Mouse (Mus musculus) testis, postnatal 10 days (tissue): ENCODE data around the gene Lamtor3.
"Not testable (repeated sequence)": the region's sequence is repeated elsewhere in the genome, so short reads cannot be mapped to it uniquely, and the experiment has no call there.

ENCODE experiments used
- DNase-seq: peaks from one replicate; pipeline ENCODE4 v3.0.0; 2021; ENCODE audit warnings: low spot score

Lamtor3 gene

DNA sequence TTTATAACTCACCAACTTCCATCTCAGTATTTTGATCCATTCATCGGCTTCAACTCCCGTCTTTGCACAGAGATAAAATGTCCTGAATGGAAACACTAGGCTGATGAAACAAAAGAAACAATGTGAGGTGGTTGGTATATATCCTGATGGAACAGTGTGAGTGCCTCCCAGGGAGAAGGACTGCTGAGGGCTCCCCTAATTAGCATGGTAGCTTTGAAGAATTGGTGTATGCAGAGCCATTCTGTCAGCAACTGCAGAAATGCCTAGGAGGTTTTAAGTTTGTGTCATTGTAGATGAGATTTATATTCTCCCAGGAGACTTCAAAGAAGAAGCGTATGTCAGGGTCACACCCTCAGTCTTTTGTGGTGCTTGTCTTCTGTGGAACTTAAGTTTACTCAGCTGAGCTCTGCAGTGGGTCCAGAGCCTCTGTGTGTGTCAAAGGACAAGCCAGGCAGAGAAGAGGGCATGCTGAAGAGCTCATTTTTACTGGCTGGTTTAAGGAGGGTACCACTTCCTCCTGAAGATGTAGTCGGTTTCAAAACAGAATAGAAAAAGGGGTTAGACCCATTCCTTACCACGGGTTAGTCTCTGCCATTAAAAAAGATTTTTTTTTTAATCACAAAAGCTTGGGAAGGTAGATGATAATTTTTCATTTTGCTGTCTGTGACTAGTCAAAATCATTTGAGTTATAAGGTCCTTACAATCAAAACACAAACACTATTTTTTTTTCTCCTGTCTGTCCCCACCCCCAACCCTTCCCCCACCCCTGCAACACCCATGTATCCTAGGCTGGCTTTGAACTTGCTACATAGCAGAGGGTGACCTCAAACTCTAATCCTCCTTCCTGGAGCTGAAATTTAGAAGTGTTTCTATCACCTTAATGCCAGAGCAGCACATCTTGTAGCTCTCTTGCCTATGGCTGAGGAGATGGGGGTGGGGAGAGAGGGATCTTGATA lies 17.5 kb downstream of the Lamtor3 start:
- no peak for DNase-seq

DNA sequence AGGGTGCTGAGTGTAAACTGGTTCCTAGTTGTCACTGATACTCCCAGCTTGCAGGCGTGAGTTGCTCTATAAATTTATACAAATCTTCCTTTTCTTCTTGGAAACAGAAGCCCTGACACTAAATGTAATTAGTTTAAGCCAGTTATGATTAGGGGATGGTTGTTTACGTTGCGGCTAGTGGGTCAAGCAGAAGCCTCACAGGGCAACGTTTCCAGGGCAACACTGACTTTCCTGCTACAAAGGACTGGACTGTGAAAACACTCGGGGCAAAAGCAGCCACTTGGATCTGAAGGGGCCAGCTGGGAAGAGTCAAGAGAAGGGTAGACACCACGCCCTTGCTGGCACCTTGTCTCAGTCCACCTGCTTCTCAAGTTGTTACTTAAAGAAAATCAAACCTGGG lies 18.2 kb downstream of the Lamtor3 start:
- no peak for DNase-seq

DNA sequence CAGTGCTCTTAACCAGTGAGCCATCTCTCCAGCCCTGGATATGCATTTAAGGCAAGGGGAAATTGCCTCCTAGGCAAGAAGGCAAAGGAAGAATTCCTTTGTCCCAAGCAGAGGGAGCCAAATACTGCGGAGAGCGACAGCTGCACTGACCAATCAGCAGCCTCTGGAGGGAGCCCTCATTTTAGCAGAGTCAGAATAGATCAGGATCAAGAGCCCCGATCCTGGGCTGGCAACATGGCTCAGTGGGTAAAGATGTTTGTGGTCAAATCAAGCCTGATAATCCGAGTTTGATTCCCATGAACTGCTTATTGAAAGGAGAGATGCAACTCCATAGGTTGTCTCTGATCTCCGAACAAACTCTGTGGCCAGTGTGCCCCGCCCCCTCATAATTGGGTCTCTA lies 20.3 kb downstream of the Lamtor3 start:
- DNase-seq, result peak; percentile 72

DNA sequence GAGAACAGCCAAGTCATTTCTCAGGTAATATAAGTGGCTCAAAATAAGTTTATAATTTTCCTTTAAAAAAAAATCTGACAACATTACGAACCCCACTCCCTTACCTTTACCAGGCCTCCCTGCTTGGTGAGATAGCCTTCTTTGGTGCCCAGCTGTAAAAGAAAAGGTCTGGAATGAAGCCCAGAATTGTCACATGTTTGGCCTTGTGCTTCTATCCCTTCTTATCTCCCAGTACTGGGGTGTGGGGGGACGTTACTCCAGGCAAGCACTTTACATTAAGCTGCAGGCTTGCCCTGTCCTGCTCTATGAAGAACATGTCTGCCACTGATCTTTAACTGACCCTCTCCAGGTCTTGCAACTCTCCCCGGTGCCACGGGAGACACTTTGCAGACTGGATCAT lies 22.5 kb downstream of the Lamtor3 start:
- DNase-seq, result peak; percentile 54

DNA sequence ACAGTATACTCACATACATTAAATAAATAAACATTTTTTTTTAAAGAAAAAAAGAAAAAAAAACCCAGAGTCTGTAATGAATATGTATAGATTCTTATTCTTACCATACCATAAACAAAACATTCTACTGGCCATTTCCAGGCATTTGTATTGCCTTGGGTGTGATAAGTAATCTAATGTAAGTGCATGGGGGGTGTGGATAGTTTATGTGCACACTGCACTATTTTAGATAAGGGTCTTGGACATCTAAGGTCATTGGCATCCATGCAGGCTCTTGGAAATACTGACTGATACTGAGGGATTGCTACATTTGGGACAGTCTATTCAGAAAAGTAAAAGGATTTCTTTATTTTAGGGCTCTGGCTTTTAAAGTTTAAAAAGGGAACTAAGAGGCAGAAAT lies 23.2 kb downstream of the Lamtor3 start:
- DNase-seq, result no peak

DNA sequence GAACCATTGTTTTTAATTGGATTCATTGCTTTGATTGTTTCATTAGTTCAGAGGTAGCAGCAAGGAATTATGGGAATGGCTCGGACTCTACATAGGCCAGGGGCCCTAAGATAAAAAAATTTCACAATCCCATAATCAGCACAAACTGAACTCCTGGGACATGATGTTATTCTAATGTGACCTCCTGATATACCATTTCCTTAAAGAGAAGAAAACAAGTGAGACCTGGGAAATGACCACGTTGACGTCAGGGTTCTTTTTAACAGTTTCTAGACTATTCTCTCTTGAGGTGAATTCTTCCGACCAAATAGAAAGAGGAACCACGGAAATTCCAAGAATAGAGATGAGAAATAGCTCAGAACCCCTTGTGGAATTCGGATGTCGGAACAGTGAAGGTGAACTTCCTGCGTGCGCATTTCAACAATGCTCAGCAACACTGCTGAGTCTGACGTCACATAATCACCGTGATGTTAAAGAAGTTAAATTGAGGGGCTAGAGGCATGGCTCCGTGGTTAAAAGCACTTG lies 23.9 kb downstream of the Lamtor3 start:
- no peak for DNase-seq

DNA sequence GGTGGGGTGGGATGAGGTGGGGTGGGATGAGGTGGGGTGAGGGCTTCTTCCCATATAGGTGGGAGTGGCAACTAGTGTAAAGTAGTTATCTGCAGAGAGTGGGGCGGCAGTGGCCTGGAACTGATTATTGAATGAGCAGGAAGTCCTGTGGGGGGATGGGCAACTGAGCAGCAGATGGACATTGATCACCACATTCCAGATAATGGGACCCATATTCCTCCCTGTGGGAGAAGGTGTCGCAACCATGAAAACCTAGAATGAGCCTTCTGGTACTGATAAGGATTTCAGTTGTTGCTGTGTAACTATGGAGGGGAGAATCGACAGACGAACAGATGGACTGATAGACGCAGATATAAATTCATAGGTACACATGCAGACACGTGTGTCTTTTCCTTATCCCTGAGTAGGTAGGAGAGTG lies 25.4 kb downstream of the Lamtor3 start:
- DNase-seq, result no peak

DNA sequence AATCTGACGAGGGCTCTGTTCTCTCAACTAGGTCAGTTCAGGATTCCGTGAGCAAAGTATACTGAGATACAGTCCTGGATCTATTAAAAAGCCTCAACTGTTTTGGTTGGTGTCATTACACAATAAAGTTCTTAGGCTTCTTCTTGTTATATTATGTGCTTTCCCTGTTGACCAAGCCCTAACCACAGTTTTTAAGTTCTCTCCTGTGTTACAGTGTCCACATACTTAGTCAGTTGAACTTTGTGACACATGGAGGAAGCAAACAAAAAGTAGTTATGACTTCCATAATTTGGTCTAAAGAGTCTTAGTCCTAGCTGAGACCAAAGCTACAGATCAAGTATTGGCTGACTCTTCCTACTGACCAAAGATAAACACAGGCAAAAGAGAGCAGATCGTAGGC lies 28.5 kb downstream of the Lamtor3 start:
- no peak for DNase-seq

DNA sequence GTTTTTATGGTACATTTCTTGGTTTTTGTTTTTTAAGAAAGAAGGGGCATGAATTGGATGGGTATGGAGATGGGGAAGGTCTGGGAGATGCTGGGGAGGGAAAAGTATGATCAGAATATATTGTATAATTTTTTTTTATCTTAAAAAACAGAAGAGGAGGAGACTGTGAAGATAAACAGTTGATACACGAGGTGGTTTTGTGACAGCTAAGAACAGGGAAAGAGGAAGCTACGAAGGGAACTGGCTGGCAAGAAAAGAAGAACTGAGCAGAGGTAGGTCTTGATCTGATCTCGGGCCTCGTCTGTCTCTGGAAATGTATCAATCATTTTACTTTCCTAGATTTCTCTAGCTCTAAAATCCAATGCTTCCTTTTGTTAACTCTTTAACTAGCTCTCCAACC lies 29.2 kb downstream of the Lamtor3 start:
- no peak for DNase-seq

DNA sequence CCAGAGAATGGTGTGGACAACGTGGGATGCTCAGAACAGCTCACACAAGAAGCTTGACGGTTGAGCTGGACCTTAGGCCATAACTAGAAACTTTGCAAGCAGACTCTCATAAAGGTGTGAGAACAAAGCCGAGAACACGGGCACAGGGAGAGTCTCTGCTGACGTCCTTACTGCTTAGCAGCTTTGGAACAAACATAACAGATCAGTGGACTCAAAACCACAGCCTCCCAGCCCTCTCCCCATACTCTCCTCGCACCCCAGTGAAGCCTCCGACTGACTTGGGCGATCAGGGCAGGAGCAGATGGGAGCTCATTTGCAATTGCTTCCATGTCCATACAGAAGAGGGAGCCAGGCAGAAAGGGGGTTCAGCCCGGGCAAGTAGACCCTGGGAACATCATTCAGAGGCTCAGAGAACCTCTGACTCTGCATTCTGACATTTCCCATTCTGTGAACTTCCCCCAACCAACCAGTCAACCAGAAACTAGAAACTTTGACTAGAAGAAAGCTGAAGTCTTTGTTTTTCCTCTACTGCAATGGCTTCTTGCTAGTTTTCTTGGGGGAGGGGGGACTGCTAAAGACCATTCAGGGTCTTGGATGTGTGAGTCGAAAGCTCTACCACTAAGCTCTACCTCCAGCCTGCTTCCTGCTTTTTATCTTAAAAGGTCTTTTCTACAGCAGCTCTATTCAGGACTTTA lies 32.0 kb downstream of the Lamtor3 start:
- no peak for DNase-seq

DNA sequence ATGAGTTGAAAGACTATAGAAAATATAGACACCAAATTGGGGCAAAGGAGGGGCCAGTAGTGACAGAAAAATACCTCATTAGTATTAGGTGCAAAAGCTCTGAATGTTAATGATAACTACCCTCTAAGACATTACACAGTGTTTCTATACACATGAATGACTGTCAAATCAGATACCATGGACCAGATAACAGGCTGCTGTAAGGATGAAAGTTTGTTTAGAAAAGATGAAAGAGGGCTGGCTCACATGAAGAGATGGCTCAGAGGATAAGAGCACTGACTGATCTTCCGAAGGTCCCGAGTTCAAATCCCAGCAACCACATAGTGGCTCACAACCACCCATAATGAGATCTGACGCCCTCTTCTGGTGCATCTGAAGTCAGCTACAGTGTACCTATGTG lies 33.0 kb downstream of the Lamtor3 start:
- DNase-seq, result not testable (repeated sequence)

DNA sequence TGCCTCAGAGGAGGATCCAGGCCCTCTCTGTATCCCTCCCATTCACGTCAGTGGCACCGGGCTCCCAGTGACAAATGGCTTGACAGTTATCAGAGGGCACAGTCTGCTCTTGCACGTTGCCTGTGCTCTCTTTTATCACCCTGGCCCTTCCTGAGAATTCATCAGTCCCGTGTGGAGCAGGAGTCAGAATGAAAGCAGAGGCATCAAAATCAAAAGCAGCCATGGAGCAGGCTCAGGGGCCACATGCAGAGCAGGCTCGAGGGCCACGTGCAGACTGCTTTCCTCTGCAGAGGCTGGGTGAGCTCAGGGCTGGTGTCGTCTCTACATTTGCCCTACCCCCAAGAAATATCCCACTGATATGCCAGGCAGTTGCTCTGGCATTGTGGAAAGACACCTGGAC lies 33.5 kb downstream of the Lamtor3 start:
- no peak for DNase-seq

DNA sequence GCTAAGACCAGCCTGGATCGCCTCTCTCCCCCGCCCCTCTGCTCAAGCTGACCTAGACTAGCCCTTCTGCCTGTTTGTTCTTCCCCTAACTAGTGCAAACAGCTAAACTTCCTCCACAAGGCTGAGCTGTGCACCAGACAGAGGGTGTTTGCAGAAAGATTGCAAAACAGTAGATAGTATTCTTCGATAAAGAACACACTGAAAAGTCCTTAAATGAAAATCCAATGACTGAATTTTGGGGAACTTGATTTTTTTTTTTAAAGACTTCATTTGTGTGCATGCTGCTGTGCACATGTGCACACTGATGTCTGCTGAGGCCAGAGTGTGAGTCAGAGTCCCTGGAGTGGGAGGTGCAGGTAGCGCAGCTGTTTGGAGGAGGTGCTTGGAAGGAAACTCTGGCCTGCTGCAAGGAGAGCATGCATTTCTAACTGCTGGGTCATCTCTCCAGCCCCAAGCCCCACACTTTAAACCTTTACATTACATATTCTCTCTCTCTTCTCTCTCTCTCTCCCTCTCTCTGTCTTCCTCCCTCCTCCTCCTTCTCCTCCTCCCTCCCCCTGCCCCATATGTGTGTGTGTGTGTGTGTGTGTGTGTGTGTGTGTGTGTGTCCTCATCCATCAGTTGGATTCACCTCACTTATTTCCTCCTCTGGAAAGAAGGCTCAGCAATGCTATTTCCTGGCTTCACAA lies 34.1 kb downstream of the Lamtor3 start:
- no peak for DNase-seq

DNA sequence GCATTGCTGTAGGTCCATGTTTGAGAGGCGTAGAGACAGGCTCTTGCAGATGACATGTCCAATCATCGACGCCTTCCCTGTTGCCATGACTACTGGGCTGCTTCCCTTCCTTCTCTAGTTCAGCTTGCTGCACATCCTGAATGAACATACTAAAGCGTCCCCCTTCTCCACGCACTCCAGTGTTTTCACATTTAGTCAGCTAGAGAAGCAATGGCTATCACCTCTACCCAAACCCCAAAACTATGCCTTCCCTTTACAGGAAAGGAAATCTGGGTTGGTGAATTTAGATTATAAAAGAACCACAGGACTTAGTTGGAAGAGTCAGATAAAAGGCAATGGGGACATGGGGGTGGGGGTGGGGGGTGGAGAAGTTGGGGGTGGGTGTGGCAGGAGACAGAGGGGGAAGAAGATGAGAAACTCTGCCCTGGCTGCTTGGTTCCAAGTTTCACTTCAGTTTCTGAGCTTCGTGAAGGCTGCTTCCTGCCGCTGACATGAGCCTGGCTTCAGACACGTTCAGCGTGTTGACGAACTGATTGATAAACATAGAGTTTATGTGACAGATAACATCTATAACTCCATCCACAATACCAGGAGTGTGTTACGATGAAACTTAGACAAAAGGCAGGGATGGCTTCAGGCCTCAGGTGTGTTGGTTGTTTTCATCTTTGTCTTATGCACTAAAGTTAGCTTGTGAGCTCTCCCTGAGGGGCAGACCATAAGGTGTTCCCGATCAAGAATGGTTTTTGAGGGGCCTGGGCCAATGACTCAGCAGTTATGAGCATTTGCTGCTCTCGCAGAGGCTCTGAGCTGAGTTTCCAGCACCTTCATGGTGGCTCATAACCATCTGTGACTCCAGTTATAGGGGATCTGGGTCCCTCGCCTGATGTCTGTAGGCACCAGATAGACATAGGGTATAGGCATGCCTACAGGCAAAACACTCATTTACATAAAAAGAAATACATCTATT lies 34.9 kb downstream of the Lamtor3 start:
- DNase-seq, result no peak

DNA sequence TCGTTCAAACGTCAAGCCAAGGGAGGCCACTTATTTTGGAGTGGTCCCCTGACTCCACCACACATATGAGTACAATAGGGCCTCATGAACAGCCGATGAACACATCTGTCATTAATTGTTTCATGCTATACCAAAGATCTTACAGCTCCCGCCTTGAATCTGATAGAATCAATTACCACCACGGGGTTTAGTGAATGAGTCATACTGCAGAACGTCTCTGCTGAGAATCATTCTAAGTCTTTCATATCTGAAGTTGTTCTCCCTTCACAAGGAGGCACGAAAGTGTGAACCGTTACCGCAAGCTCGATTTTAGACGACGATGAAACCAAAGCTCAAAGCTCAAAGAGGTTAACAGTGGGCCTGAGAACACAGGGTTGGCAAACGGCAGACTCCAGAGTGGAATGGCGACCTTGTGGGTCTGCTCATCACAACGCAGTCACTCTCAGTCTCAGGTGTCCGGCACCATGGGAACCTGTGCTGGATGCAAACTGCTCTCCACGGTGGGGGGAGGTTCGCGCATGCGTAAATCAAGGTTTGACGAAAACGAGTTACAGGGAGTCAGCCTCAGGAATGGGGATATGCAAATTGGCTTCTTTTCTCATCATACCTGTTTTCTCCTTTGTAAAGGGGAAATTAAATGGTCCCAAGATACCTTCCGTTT lies 36.1 kb downstream of the Lamtor3 start:
- no peak for DNase-seq

DNA sequence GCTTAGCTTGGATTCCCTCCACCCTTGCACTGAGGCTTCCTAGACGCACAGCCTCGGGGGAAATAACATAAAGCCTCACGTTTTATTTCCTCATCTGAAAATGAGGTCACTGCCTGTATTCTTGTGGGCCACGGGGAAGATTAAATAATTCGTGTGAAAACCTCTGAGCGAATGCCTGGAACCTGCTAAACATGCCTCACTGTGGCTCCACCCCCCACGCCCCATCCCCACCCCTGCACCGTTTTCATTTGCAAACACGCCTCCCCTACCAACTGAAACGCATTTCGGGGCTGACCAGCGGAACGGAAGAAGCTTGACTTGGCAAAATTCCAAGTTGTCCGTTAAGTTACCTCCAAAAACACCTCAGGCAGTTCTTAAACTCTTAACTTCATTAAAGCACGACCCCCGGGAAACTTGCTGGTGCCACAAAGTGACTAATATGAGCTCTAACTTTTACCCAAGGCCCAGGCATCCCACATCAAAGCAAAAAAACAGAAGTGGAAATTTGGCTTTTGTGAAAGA lies 37.3 kb downstream of the Lamtor3 start:
- no peak for DNase-seq

DNA sequence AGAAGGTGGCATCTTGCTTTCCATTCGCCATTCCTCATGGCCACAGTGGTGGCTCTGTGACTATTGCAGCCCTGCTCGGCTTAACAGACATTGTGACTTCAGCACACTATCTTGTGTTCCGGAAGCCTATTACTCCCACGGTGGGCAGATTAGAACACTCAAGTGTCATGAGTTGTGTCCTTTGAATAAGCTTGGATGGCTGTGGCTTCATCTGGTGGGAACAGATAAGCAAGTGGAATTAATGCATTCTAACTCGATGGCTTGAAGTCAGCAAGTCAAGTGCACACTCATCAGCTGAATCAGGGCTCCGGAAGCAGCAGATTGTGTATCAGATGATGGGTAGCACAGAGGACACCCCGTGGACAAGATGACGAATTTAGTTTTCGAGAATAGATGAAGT lies 39.6 kb downstream of the Lamtor3 start:
- no peak for DNase-seq

DNA sequence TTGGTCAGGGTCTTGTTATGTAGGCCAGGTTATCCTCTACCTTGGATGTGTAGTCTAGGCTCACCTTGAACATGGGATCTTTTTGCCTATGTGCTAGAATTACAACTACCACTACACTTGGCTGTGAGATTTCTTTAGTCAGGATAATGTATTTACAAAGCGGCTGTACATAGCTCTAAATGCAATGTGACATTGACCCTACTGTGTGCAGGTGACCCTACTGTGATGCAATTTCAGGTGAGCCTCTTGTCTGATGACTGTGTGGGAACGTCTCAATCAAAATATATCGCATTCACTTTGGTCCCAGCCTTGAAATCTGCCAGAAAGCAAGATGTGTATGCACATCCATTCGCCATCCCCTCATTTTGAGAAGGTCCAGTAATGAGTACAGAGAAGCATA lies 40.0 kb downstream of the Lamtor3 start:
- no peak for DNase-seq

DNA sequence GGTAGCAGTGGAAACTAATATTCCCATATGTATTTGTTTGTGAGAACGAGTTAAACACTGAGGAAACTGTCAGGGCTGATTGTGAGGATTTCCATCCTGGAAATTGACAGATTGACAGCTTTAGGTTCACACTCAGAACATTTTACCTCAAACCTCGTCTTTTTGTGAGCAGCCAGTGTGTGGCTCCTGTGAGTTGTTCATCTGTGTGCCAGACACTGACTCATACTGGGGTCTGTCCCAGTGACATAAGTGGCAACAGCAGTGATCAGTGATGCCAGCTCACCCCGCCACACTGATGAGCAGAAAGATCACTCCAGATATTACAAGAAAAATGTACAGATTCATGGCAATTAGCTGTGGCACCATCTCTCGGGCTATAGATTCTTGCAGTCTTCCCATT lies 41.1 kb downstream of the Lamtor3 start:
- DNase-seq, result no peak

DNA sequence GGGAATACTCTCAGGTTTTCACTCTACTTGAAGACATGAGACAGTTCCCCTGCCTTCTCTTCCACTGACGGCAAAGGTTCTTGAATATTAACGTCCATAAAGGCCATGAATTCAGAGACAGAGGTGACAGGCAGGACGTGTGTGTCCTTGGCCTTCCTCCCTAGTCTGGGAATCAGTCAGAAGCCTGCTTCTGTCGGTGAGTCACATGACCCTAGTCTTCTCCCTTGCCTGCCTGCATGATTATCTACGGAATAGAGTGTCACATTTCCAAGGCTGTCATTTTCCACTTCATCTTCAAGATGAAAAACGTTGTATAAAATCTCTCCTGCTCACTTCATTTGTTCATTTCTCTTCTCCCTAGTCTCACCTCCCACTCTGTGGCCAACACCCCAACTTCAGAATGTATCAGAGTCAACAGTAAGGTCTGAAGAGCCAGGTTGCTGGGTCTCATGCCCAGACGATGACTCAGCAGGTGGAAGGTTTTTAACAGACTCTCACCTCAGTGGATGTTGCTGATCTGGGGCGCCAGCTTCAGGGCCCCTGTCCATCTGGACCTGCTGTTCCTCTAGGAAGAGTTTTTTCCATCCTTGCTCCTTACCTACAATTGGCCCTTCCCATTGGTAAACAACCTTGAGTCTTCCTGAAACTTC lies 43.6 kb downstream of the Lamtor3 start:
- DNase-seq, result no peak
